Mouse (Mus musculus) erythroblast, embryonic 14.5 days (primary cell): Measurements from ENCODE around the gene Gm10718.
"Not testable (repeated sequence)": the region's sequence is repeated elsewhere in the genome, so short reads cannot be mapped to it uniquely, and the experiment has no call there.

ENCODE experiments used
- GATA1 ChIP-seq: IDR thresholded peaks from 2 replicates; pipeline ENCODE4 v1.6.1; 2012; ENCODE audit warnings: low read length, inconsistent platforms, mixed read lengths
- TAL1 ChIP-seq: IDR thresholded peaks from 3 replicates; pipeline ENCODE4 v1.6.1; 2012; ENCODE audit warnings: low read length, inconsistent platforms, mixed read lengths

- TF ChIP-seq GATA1, TAL1: not testable (repeated sequence)
Measured at GRCm38 (mm10) chr9:3036577-3036976, 13.2 kb downstream of the Gm10718 start, which contains the start of gene Gm10715.
